18 mouse cellular contexts compared by ENCODE assay signal in genomic region chr5:143394184-143394583, GRCm38 (mm10). TPM values are rescaled to one million over a fixed set of nuclear protein-coding genes. Genes with fewer than 3 reads are reported as not detected.
DNase-seq lines count a peak whose midpoint lies in the region; ATAC-seq and TF ChIP-seq lines count a peak whose summit lies in the region.
"Had no signal": no experiment of that assay in that cellular context is flagged by ENCODE, and none has a peak within 500 bp of the region (broad histone marks: within the 10 kb centered on the region; RNA-seq: fewer than 3 reads in every experiment).

No protein-coding gene starts in this region.

- H3K27me3 ChIP-seq in kidney, postnatal 0 days (ENCODE audit: insufficient read depth, low read length), result no peaks in the 10 kb centered on the region
- H3K27me3 ChIP-seq in kidney, embryonic 14.5 days (ENCODE audit: control insufficient read depth, insufficient read depth, low read length), result no peaks in the 10 kb centered on the region

- H3K4me1 ChIP-seq in kidney, postnatal 0 days (replicated peaks; ENCODE audit: insufficient read depth, low read length), result no peaks in the 10 kb centered on the region
- H3K4me1 ChIP-seq in kidney, embryonic 14.5 days (ENCODE audit: control insufficient read depth, insufficient read depth, low read length), result no peaks in the 10 kb centered on the region
- H3K4me1 ChIP-seq: embryonic facial prominence, embryonic 10.5 days; heart, embryonic 10.5 days; liver, embryonic 13.5 days; midbrain, embryonic 13.5 days had no signal

- H3K4me3 ChIP-seq in kidney, postnatal 0 days (replicated peaks; ENCODE audit: low read depth, low read length), result no peak overlapping the region
- H3K4me3 ChIP-seq in kidney, embryonic 14.5 days (ENCODE audit: low read length), result no peak overlapping the region
- H3K4me3 ChIP-seq: embryonic facial prominence, embryonic 10.5 days; heart, embryonic 10.5 days; liver, embryonic 13.5 days; midbrain, embryonic 13.5 days had no signal

- H3K9me3 ChIP-seq in kidney, postnatal 0 days (replicated peaks; ENCODE audit: low read length), result no peaks in the 10 kb centered on the region; the same call in 1 of the 2 replicates
- H3K9me3 ChIP-seq in kidney, embryonic 14.5 days (ENCODE audit: control insufficient read depth, low read length), result no peaks in the 10 kb centered on the region
- H3K9me3 ChIP-seq: heart, embryonic 10.5 days; liver, embryonic 13.5 days; midbrain, embryonic 13.5 days had no signal

- TF ChIP-seq CTCF in kidney, postnatal 0 days (IDR thresholded peaks at IDR 0.05; ENCODE audit: low read depth), result peak; percentile 37; the same call in 1 of the 2 replicates

- H3K36me3 ChIP-seq in kidney, postnatal 0 days (ENCODE audit: insufficient read depth, low read length), result no peaks in the 10 kb centered on the region
- H3K36me3 ChIP-seq in kidney, embryonic 14.5 days (ENCODE audit: control insufficient read depth, insufficient read depth, low read length), result no peaks in the 10 kb centered on the region
- H3K36me3 ChIP-seq: liver, embryonic 13.5 days had no signal

- no peak overlapping the region for H3K27ac ChIP-seq in kidney, postnatal 0 days
- no peak overlapping the region for H3K27ac ChIP-seq in kidney, embryonic 14.5 days (ENCODE audit: low read depth, low read length)
- H3K27ac ChIP-seq: embryonic facial prominence, embryonic 10.5 days; heart, embryonic 10.5 days; liver, embryonic 13.5 days; midbrain, embryonic 13.5 days had no signal

- H3K4me2 ChIP-seq in kidney, postnatal 0 days (ENCODE audit: low read length), result no peak overlapping the region
- H3K4me2 ChIP-seq in kidney, embryonic 14.5 days (replicated peaks; ENCODE audit: low read depth, low read length), result no peak overlapping the region
- H3K4me2 ChIP-seq: liver, embryonic 13.5 days; midbrain, embryonic 13.5 days had no signal

- ATAC-seq in kidney, postnatal 0 days (replicated peaks; ENCODE audit: low FRiP score, low read depth), result no peak
- ATAC-seq in kidney, embryonic 14.5 days (ENCODE audit: low FRiP score, low TSS enrichment), result no peak
- ATAC-seq in megakaryocyte, adult 5-6 weeks (ENCODE audit: poor library complexity, severe bottlenecking), result no peak
- ATAC-seq: midbrain, embryonic 13.5 days had no signal

- no peak overlapping the region for H3K9ac ChIP-seq in kidney, postnatal 0 days (ENCODE audit: low read depth, low read length)
- no peak overlapping the region for H3K9ac ChIP-seq in kidney, embryonic 14.5 days (ENCODE audit: low read depth, low read length)
- H3K9ac ChIP-seq: liver, embryonic 13.5 days; midbrain, embryonic 13.5 days had no signal

- no peak for DNase-seq in kidney, postnatal 0 days (ENCODE audit: low spot score)
- peak; percentile 14 for DNase-seq in thymus, postnatal 25 days
- DNase-seq in thymus, postnatal 10 days (ENCODE audit: low spot score in 2 of 2), result no peak
- peak; percentile 84 for DNase-seq in R1 (ENCODE audit: low read depth, low spot score)
- DNase-seq in urinary bladder, adult 2 months (ENCODE audit: low spot score), result no peak
- DNase-seq: adrenal gland, postnatal 14 days; cerebellum, postnatal 14 days; gastrocnemius, postnatal 25 days; kidney, postnatal 10 days; liver, embryonic 13.5 days; lung, postnatal 36 days; right cerebral cortex, postnatal 14 days had no signal

- WGBS in kidney, postnatal 0 days, result 84% methylated on average over 7 of the region's 7 CpGs
- WGBS in kidney, embryonic 14.5 days, result 81% methylated on average over 7 of the region's 7 CpGs

RNA-seq across cellular contexts. Expression of gene Kdelr2, which starts 9.5 kb away (rescaled TPM):
- 319 and 337 TPM in 2 replicates for polyA plus RNA-seq in kidney, postnatal 0 days (2015; fragmentation: Nextera tagmentation; extraction: Ambion mirVana)
- polyA plus RNA-seq in kidney, embryonic 14.5 days (2014; fragmentation: Nextera tagmentation; extraction: Ambion mirVana), result 351 and 359 TPM in 2 replicates
- polyA plus RNA-seq in urinary bladder, adult 2 months (2012; rRNA removed), result 104 and 105 TPM in 2 replicates
- 56.4 and 58.9 TPM in 2 replicates for total RNA-seq in megakaryocyte, adult 5-6 weeks (2015)
- 91.2 and 100.0 TPM in 2 replicates for total RNA-seq in megakaryocyte, adult 5-6 weeks (2017)

RNA-seq across cellular contexts. Expression of gene Grid2ip, which starts 37.0 kb away (rescaled TPM):
- 0.03 TPM in 1 of 2 replicates, not detected in the other for polyA plus RNA-seq in kidney, postnatal 0 days (2015; fragmentation: Nextera tagmentation; extraction: Ambion mirVana)
- 0.06 and 0.20 TPM in 2 replicates for polyA plus RNA-seq in kidney, embryonic 14.5 days (2014; fragmentation: Nextera tagmentation; extraction: Ambion mirVana)
- polyA plus RNA-seq in urinary bladder, adult 2 months (2012; rRNA removed), result 0.44 and 0.46 TPM in 2 replicates
- total RNA-seq in megakaryocyte, adult 5-6 weeks (2015), result not detected in 2 replicates
- not detected in 2 replicates for total RNA-seq in megakaryocyte, adult 5-6 weeks (2017)
- total RNA-seq: gastrocnemius, postnatal 25 days; heart, postnatal 25 days had no signal
- polyA plus RNA-seq: liver, embryonic 13.5 days had no signal

Comparison
In these comparisons a context has a peak if more than half of its experiments do, and no peak if none do; other contexts are left out.
1. DNase-seq: peak in thymus, postnatal 25 days (single experiment) and R1 (single experiment); none in kidney, postnatal 0 days (single experiment), thymus, postnatal 10 days (0 of 2) and urinary bladder, adult 2 months (single experiment).